Mouse (Mus musculus) frontal cortex, postnatal 25 days (tissue): ENCODE data around the gene Srgap3.

Source experiments
- DNase-seq, 2 experiments: peaks; one replicate each; pipeline ENCODE4 v3.0.0; 2022; ENCODE audit warnings: low spot score in 2 of 2

The Srgap3 gene

DNA sequence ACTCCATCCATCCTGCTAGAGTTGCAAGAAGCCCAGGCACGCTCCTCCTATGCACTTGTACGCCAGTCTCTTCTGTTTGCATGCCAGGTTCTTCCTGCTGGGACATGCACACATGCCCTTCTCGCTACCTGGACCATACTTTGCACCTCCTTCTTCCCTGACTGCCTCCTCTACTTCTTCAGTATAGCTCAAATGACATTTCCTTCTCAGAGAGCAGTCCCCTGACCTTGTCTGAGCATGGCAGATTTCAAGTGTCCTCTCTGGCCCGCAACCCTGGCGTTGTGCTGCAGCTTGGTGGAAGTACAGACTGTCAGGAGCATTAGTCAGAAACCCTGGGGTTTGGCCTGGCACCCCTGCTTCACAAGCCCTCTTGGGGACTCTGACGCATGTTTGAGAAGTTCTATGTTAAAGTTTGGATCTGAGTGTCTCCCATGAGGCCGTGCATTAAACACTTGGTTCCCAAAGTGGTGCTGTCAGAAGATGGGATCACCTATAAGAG, 128.6 kb downstream of the Srgap3 start:
- DNase-seq: no peak

DNA sequence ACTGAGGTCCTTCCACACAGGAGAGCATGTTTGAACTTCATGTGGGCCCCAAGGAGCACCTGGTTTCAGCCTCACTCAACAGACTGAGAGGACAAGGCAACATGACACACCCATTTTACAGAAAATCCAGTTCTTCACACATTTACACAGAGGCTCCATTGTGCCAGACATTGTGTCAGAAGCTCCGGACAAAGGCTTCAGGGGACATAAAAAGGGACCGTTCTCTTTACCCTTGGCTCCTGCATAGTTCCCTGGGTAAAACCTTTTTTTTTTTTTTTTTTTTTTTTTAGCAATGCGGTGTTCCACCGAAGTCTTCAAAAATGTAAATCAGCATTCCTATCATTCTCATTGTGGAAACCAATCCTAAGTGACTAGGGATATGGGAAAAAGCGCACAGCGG, 131.5 kb downstream of the Srgap3 start:
- DNase-seq: no peak

DNA sequence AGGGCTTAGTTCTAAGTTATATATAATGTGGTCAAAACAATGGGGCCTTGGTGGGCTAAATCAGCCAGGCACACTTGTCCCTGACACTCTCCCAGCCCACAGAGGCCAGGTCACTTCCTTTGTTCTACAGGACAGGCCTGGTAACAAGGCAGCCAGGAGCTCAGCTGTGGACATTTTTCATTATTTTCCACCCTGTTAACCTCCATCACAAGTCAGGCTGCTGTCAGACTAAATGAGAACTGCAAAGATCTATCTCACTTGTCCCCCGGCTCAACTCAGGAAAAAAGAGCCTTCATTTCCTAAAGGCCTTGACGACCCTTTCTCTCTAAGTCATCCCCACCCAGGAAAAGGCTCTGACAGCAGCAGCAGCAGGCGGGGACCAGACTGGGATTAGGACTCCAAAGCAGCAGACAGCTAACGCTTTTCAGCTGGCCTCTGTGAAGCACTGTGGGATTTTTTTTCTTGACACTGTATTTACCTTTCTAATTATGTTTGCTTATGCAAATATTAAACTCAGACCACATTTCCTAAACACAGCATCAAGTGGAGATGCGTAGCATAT, 132.5 kb downstream of the Srgap3 start:
- DNase-seq: no peak

DNA sequence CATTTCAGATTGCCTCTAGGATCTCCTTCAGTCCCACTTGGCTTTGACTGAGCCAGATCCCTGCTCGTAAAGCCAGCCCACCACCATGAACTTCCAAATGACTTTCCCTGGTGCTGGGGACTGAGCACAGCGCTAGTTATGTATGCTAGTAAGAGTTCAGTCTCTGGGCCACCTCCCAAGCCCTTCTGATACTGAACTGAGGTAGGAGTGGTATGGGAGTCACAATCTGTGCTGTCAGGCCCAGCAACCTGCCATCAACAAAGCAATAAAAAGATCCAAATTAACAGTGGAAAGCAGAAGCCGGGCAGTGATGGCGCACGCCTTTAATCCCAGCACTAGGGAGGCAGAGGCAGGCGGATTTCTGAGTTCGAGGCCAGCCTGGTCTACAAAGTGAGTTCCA, 134.2 kb downstream of the Srgap3 start:
- no peak for DNase-seq

DNA sequence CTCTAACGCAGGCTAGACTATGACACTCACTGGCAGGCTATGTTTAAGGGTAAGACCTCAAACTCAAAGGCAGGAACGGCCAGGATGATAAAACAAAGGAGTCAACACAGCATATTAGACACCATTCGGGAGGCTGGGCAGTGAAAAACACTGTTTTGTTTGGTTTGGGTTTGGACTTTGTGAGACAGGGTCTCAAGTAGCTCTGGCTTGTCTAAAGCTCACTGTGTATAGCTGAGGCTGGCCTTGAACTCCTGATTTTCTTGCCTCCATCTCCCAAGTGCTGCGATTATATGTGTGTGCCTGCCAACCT, 136.6 kb downstream of the Srgap3 start:
- DNase-seq: no peak

DNA sequence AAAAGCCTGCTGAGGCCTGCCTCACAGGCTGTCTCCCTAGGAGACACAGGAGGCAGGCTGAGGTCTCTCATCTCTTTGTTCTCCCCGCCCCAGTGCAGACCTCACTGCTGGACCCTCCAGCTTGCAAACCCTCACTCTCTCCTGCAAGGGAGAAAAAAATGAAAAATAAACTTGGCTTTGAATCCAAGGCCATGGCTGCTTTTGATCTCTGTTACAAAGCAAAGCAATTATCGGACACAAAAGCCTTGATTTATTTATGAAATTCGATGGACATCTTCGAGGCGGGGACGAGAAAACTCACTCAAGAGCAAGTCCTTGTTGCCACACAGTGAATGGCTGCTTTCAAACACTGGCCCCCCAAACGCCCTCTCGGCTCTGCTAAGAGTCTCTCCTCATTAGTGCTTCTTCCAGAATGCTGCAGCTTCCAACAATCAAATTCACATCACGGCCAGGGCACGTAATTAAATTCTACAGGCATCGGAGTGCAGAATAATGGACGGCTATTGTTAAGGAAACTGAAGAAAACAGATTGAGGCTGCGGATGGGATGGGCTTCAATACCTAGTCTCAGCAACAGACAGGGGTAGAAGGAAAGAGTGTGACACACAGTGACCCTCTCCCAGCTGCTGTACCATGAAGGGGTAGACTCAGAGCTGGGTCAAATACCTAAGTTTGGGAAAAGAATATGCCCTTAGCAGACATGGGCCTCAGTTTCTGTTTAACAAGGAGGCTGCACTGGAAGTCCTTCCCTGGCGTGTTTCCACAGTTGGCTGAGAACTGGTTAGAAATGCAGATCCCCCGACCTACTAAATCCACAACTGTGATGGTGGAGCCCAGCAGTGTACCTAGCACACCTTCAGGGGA, 137.2 kb downstream of the Srgap3 start:
- no peak for DNase-seq

DNA sequence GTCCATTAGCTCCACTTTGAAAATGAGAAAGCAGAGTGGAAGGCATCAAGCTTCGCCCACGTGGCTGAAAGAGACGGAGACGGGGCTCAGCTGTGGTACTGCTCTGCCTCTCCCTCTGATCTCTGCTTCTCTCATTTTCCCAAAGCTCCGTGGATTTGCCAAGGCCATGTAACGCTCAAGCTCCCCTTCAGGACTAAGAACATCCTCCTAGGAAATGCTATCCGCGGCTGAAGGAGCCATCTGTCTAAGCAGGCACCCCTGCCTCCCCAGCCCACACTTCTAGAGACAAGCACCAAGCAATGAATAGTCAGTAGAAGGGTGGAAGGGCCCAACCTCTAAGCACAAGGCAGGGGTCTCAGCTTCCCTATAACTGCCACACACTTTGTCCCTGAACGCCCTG, 138.3 kb downstream of the Srgap3 start:
- no peak for DNase-seq

DNA sequence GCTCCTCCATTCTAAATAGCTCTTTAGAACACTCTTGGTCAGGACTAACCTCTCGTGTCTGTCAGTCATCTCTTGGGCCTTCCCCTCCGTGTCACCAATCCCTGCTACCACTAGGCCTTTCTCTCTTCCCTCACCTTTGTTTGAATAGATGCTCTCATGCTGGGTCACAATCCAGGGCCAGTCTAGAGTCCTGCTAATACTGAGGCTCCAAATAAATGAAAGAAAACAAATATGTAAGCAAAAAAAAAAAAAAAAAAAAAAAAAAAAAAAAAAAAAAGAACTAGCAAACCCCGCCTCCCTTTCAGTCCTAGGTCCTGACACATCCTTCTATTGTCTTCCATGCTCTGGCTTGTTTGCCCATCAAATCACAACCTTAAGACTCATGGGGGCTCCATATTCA, 145.1 kb downstream of the Srgap3 start:
- DNase-seq: no peak

DNA sequence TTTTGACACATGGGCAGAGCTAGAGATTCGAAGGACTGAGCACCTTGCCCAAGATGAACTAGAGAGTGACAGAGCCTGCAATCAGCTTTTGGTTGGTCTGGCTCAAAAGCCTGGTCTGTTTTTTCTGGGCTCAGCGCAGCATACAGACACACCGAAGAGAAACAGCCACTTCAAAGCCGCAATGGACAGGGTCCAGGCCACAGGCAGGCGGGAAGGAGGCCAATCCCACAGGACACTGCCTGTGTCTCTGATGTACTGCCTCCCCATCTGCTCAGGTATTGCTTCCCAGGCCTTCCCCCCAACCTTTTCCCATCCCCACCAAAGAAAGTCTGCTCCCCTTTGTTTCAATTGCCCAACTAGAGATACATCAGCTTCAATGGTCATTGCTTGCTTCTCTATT, 148.7 kb downstream of the Srgap3 start:
- DNase-seq: no peak

DNA sequence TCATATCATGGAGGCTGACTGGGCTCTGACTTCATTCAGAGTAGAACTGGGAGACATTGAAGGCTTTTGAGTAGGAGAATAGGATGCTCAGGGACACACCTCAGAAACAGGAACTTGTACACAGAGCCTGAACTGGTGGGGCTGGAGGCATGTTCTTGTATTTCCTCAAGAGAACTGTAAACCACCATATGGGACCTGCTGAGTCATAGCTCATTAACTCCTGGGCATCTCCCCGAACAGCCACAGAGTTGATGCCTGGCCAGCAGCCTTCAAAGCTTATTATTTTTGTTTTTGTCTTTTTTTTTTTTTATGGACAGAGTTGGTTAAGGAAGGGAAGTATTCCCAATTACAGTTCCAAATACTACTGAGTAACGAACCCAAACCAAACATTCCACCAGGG, 150.5 kb downstream of the Srgap3 start:
- DNase-seq: no peak

DNA sequence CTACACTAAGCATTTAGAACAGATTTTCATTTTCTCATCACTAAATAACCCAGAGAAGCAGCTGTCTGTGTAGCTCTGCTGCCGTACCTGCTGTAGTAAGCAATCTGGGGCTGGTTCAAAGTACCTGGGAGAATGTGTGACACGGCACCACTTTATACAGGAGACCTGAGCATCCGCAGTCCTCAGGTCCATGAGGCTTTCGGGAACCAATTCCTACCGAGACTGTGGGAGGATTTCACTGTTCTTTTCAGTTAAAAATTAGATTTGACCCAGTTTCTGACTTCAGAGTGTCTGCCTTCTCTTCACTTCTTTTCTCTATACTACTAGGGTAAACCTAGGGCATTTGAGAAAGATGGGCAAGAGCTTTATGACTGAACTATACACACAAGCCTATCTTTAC, 153.2 kb downstream of the Srgap3 start:
- DNase-seq: no peak

DNA sequence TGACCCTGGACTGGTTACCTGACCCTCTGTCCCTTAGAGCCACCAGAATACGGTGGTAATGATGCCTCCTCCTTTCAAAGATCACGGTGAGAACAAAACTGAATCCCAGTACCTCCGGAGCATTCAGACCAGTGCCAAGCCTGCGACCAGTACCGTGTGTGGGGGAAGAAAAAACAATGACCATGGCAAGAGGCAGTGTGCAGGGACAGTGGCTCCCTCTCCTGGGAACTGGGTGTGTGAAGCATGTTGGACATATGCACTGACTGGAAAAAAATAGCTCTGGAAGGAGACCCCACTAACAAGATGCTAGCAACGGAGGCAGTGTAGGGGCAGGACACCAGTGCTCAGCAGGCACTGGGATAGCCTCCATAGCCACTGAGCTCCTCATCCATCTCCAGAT, 157.2 kb downstream of the Srgap3 start:
- DNase-seq: no peak

DNA sequence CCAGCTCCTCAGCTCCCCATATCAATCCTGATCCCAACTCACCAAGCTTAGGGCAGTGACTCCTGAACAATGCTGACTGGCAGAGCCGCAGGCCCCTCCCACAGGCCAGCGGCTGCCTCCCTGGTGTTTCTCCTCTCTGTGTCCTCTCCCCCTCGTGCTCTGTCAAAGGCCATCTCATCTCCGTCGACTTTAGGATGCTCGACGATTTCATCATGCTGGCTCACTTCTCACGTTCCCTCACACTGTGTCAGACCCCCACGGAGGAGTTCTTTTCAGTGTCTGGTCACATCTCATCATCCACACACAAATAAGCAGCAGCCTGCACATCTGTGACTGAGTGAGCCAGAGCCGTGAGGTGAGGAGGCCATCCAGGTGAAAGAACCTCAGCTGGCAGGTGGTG, 158.4 kb downstream of the Srgap3 start:
- no peak for DNase-seq

DNA sequence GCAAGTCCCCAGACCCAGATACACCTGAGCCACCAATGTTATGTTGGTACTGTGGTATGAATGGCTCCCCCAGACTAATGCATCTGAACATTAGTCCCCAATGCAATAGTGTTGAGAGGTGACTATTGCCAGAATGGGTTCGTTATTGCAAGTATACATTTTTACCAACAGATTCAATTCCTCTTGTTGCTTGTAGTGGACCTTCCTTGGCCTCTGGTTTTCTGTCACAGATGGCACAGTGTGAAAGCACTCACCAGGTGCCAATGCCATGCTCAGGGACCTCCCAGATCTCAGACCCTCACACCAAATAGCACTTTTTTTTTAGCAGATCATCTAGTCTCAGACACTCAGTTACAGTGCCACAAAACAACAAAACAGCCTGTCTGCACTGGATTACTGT, 158.9 kb downstream of the Srgap3 start:
- no peak for DNase-seq

DNA sequence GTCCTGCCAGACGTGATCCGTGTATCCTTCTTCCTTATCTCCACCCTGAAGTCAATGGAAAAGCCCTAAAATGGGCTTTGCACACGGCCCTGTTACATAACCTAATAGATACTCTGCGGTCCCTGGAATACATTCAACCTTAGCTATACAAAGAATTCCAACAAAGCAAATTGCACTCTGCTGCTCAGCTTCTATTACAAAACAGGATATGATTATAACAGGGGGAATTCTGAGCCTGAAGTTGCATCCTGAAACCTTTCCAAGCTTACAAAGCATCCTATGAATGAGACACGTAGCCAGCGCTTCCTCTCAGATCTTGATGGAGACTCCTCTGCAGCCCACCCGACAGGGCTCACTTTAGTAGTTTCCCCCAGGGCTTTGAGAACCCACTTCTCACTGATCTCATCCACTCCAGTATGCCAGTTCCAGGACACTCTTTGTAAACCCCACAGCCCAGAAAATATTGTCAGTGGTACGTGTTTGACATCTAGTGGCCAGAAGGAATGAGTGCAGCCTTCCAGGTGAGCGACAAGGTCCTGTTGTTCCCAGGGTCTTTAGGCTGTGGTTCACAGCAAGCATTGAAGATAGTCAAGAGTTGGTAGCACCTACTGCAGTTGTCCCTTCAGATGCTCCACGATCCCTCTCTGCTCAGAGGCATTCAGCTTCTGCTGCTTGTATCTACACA, 165.5 kb downstream of the Srgap3 start:
- DNase-seq: no peak

DNA sequence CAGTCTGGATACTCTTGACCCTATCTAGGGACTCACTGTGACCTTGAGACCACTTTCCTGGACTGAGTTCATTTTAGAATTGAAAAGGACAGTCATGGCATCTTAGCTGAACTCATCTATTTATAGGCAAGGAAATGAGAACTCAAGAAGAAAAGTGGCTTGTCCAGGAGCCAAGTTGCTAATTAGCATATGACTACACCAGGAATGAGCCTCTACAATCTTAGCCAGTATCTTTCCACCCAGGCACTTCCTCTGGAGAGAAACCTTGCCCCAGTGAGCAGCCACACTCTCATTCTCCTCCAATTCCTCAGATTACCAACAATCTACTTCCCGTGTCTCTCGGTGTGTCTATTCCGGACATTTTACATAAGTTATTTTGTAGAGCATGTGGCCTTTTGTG, 168.9 kb downstream of the Srgap3 start:
- DNase-seq: no peak

DNA sequence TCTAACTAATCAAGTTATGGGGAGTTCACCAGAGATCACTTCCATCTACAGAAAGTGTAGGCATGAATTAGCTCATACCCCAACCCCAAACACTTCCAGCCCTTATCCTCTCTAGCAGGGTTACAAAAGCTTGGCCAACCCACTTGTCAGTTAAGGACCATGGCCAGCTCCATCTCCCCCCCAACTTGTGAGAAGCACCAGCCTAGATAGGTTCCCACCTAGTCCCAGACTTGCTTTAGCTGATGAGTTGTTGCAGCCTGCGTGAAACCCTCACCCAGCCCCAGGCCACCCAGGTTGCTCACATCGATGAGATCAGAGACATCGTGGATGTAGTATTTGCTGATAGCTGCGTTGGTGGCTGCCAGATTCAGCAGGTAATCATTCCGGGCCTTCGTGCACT, 170.3 kb downstream of the Srgap3 start:
- no peak for DNase-seq

DNA sequence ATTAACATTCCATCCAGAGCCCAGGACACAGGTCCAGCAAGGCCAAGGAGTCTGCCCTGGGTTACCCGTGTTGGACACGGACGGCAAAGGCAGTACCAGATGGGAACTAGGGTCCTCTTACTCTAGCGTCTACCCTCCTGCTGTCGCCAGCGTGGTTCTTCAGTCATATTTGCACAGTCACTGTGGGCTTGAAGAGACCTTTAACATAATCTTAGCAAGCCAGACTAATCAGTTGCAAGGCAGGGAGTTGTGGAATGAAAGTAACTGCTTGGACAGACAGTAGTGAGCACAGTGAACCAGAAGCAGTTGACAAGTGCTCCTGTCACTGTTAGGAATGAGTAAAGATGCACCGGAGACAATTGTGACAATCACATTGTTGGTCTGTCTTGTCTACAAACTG, 173.3 kb downstream of the Srgap3 start:
- DNase-seq: no peak

DNA sequence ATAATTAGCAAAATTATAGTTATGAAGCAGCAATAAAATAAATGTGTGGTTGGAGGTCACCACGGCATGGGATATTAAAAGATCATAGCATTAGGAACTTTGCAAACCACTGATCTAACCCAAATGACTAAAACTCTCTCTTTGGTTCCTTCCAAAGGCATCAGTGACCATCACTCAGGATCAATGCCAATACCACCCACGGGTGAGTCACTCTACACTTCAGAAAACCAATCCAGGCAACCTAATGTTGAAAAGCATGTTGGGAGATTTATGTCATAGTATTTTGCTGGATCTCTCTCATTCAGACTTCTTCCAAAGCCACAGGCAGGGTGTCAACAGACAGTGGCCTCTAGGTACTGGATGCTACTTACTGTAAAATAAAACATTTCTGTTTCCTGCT, 176.1 kb downstream of the Srgap3 start:
- no peak for DNase-seq

DNA sequence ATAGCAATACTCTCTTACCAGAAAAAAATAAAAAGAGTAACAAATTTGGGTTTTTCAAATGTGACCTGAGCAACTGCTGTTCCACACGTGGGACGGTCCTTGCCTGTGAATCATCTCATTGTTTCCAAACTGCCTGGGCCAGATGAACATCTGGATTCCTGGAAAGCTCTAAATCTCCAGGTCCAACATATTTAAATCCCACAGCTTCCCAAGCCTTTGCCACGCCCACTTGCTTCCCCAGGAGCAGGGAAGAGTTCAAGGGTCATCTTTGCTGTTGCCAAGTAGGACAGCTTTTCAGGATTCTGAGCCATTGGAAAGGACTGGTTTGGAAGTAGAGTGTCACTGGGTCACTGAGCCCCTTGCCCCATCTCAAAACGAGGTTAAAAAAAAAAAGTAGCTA, 188.5 kb downstream of the Srgap3 start:
- DNase-seq: no peak

DNA sequence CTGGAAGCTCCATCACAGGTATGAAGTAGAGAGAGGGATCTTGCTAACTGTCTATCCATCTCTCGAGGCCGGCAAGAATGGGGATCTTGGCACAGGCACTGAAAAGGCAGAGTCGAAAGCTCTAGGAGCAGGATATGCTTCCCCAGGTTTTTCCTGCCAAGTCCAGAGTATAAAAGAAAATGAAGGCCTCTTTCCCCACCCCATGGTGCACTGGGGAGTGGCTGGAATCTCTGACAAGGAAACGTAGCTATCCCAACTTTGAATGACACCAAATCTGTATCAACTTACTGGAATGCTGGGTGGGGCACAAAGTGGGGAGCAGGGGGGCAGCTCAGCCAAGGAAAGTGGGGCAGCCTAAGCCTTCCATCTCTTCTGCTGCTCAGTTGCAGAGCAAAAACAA, 190.2 kb downstream of the Srgap3 start:
- no peak for DNase-seq

DNA sequence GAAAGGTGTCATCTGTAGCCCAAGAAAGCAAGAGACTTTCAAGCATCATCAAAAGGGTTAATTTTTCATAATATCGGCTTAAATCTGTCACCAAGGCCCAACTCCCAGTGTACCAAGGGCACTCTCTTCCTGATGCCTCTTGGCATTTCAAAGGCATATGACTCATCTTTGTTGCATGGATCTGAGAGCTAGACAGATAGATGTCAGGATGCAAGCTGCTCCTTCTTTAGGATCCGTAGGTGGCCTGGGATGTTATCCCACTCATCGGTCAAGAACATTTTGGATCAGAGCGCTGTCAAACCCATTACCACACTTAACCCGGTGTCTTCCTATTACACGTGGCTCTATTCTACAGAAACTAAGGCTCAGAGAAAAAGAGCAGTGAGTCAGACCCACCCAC, 192.1 kb downstream of the Srgap3 start:
- no peak for DNase-seq

DNA sequence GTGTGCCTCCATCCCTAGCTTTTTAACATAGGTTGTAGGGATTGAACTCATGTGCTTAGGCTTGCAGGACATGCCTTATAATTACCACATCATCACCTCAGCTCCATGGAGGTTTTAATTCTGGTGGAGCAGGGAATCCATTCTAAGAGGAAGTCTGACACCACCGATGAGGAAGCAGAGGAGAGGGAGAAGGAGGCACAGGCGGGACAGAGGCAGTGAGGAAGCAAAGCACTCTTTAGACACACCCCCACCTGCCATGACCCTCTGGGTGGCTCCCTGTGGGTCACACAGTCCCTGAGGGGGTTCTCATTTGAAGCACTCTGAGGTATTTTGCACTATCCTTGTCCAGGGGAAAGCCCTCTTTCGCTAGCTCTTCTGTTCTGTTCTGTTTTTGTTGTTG, 194.5 kb downstream of the Srgap3 start:
- no peak for DNase-seq
